Mouse (Mus musculus) erythroblast, embryonic 14.5 days (primary cell): ENCODE data around the gene Vmn1r209.
"Not testable (repeated sequence)": the region's sequence is repeated elsewhere in the genome, so short reads cannot be mapped to it uniquely, and the experiment has no call there.

Experiments
- GATA1 ChIP-seq: IDR thresholded peaks from 2 replicates; pipeline ENCODE4 v1.6.1; 2012; ENCODE audit warnings: low read length, inconsistent platforms, mixed read lengths
- TAL1 ChIP-seq: IDR thresholded peaks from 3 replicates; pipeline ENCODE4 v1.6.1; 2012; ENCODE audit warnings: low read length, inconsistent platforms, mixed read lengths

DNA sequence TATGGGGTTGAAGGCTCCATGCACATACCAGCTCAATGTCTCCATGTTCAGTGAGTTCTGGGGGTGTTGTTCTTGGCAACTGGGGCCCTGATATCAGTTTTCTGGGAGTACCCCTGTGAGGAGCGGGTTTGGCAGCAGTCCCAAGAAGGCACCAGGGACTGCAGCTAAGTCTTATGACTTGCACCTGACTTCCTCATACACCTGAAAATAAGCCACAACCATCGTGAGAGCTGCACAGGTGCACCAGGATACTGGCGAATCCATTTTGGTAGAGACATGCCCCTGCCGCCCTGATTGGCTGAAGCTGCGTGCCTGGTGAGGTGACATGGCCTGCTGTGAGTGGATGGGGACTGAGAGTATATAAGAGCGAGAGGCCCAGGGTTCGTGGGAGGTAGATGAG, 32.2 kb downstream of the Vmn1r209 start, which contains the start of gene Vmn1r208:
- not testable (repeated sequence) for TF ChIP-seq GATA1, TAL1
